Mouse (Mus musculus): ENCODE results near the gene Nat14. TPM values are rescaled to one million over a fixed set of nuclear protein-coding genes. Genes with fewer than 3 reads are reported as not detected.

The Nat14 gene
- polyA plus RNA-seq, 1 experiment: 3.1 TPM

GRCm38 (mm10) chr7:4918681-4919080 is 3.1 kb upstream of the Nat14 start:
- TF ChIP-seq POLR2A (IDR thresholded peaks at IDR 0.05; ENCODE audit: insufficient read length, low read depth): no peak
- TF ChIP-seq CEBPB (IDR thresholded peaks at IDR 0.05; ENCODE audit: insufficient read depth, poor library complexity, severe bottlenecking): no peak
- TF ChIP-seq E2F4 (IDR thresholded peaks at IDR 0.05; ENCODE audit: insufficient read depth): no peak
- no peak for TF ChIP-seq SRF (IDR thresholded peaks at IDR 0.05; ENCODE audit: control insufficient read depth, insufficient read length, low read depth)
- Histone ChIP-seq H3K4me2 (ENCODE audit: low read depth) (no peak overlapping the region), H3K4me3 (no peak overlapping the region), H3K27me3 (ENCODE audit: control insufficient read depth, insufficient read depth, insufficient read length) (no peaks in the 10 kb centered on the region), H3K79me2 (ENCODE audit: control insufficient read depth, insufficient read depth) (peaks cover 19% of the 10 kb centered on the region), H3K36me3 (ENCODE audit: control insufficient read depth, insufficient read depth) (no peaks in the 10 kb centered on the region), H3ac (ENCODE audit: control insufficient read depth, insufficient read length) (no peak overlapping the region)

- TF ChIP-seq MYOG (IDR thresholded peaks at IDR 0.05; ENCODE audit: control insufficient read depth in 1 of 3, insufficient read depth in 1 of 3, insufficient read length in 2 of 3, low read depth in 2 of 3) (no peak), E2F4 (IDR thresholded peaks at IDR 0.05; ENCODE audit: insufficient read depth) (no peak), MAX (IDR thresholded peaks at IDR 0.05; ENCODE audit: low read depth) (no peak), TCF3 (IDR thresholded peaks at IDR 0.05; ENCODE audit: insufficient read length, low read depth) (no peak), TCF12 (IDR thresholded peaks at IDR 0.05; ENCODE audit: insufficient read depth, poor library complexity, severe bottlenecking) (no peak), USF1 (IDR thresholded peaks at IDR 0.05; ENCODE audit: low read depth) (no peak), POLR2AphosphoS2 (IDR thresholded peaks at IDR 0.05; ENCODE audit: insufficient read length, low read depth) (no peak), REST (IDR thresholded peaks at IDR 0.05; ENCODE audit: insufficient read depth, insufficient read length) (no peak)
- no peak overlapping the region for H3K4me3 ChIP-seq
- H3K79me2 ChIP-seq (ENCODE audit: control insufficient read depth, insufficient read depth): peaks cover 19% of the 10 kb centered on the region
- H3K4me2 ChIP-seq (ENCODE audit: low read depth): no peak overlapping the region
- H3K27me3 ChIP-seq (ENCODE audit: control insufficient read depth, insufficient read depth, insufficient read length): no peaks in the 10 kb centered on the region
- H3K36me3 ChIP-seq (ENCODE audit: control insufficient read depth, insufficient read depth): no peaks in the 10 kb centered on the region
- H3ac ChIP-seq (ENCODE audit: control insufficient read depth, insufficient read length): no peak overlapping the region
Observed at GRCm38 (mm10) chr7:4919096-4919495, 2.7 kb upstream of the Nat14 start.

- no peak overlapping the region for H3ac ChIP-seq (ENCODE audit: control insufficient read depth, insufficient read length)
- H3K27me3 ChIP-seq (ENCODE audit: control insufficient read depth, insufficient read depth, insufficient read length): no peaks in the 10 kb centered on the region
- peaks cover 19% of the 10 kb centered on the region for H3K79me2 ChIP-seq (ENCODE audit: control insufficient read depth, insufficient read depth)
- no peak overlapping the region for H3K4me3 ChIP-seq
- no peaks in the 10 kb centered on the region for H3K36me3 ChIP-seq (ENCODE audit: control insufficient read depth, insufficient read depth)
- H3K4me2 ChIP-seq (ENCODE audit: low read depth): no peak overlapping the region
- TF ChIP-seq POLR2AphosphoS2 (IDR thresholded peaks at IDR 0.05; ENCODE audit: insufficient read length, low read depth) (no peak), MYOG (IDR thresholded peaks at IDR 0.05; ENCODE audit: control insufficient read depth in 1 of 3, insufficient read depth in 1 of 3, insufficient read length in 2 of 3, low read depth in 2 of 3) (no peak), CEBPB (IDR thresholded peaks at IDR 0.05; ENCODE audit: insufficient read depth, poor library complexity, severe bottlenecking) (no peak), TCF3 (IDR thresholded peaks at IDR 0.05; ENCODE audit: insufficient read length, low read depth) (no peak), MAX (IDR thresholded peaks at IDR 0.05; ENCODE audit: low read depth) (no peak)
Observed at GRCm38 (mm10) chr7:4919971-4920370, 1.9 kb upstream of the Nat14 start.

GRCm38 (mm10) chr7:4920496-4920895 is 1.3 kb upstream of the Nat14 start:
- H3K36me3 ChIP-seq (ENCODE audit: control insufficient read depth, insufficient read depth): no peaks in the 10 kb centered on the region
- H3K4me3 ChIP-seq: no peak overlapping the region
- H3K4me2 ChIP-seq (ENCODE audit: low read depth): no peak overlapping the region
- TF ChIP-seq TCF3 (IDR thresholded peaks at IDR 0.05; ENCODE audit: insufficient read length, low read depth) (no peak), USF1 (IDR thresholded peaks at IDR 0.05; ENCODE audit: low read depth) (no peak), POLR2A (IDR thresholded peaks at IDR 0.05; ENCODE audit: insufficient read length, low read depth) (no peak), CEBPB (IDR thresholded peaks at IDR 0.05; ENCODE audit: insufficient read depth, poor library complexity, severe bottlenecking) (no peak), E2F4 (IDR thresholded peaks at IDR 0.05; ENCODE audit: insufficient read depth) (no peak), MAX (IDR thresholded peaks at IDR 0.05; ENCODE audit: low read depth) (no peak), POLR2AphosphoS2 (IDR thresholded peaks at IDR 0.05; ENCODE audit: insufficient read length, low read depth) (no peak), SRF (IDR thresholded peaks at IDR 0.05; ENCODE audit: control insufficient read depth, insufficient read length, low read depth) (no peak)
- H3K27me3 ChIP-seq (ENCODE audit: control insufficient read depth, insufficient read depth, insufficient read length): no peaks in the 10 kb centered on the region
- H3K79me2 ChIP-seq (ENCODE audit: control insufficient read depth, insufficient read depth): peaks cover 18% of the 10 kb centered on the region
- H3ac ChIP-seq (ENCODE audit: control insufficient read depth, insufficient read length): no peak overlapping the region

GRCm38 (mm10) chr7:4920976-4921823 is 628 bp upstream of the Nat14 start:
- H3K79me2 ChIP-seq (ENCODE audit: control insufficient read depth, insufficient read depth): peaks cover 11% of the 10 kb centered on the region
- H3K4me2 ChIP-seq (ENCODE audit: low read depth): no peak overlapping the region
- no peak overlapping the region for H3K4me3 ChIP-seq
- no peak overlapping the region for H3ac ChIP-seq (ENCODE audit: control insufficient read depth, insufficient read length)
- no peaks in the 10 kb centered on the region for H3K36me3 ChIP-seq (ENCODE audit: control insufficient read depth, insufficient read depth)
- H3K27me3 ChIP-seq (ENCODE audit: control insufficient read depth, insufficient read depth, insufficient read length): no peaks in the 10 kb centered on the region
- peak; percentile 42 for TF ChIP-seq POLR2AphosphoS2 (IDR thresholded peaks at IDR 0.05; ENCODE audit: insufficient read length, low read depth)
- no peak for TF ChIP-seq E2F4 (IDR thresholded peaks at IDR 0.05; ENCODE audit: insufficient read depth)

- Histone ChIP-seq H3K4me3 (no peak overlapping the region), H3K36me3 (ENCODE audit: control insufficient read depth, insufficient read depth) (no peaks in the 10 kb centered on the region), H3K79me2 (ENCODE audit: control insufficient read depth, insufficient read depth) (no peaks in the 10 kb centered on the region), H3K4me2 (ENCODE audit: low read depth) (no peak overlapping the region), H3K27me3 (ENCODE audit: control insufficient read depth, insufficient read depth, insufficient read length) (no peaks in the 10 kb centered on the region), H3ac (ENCODE audit: control insufficient read depth, insufficient read length) (no peak overlapping the region)
- TF ChIP-seq TCF12 (IDR thresholded peaks at IDR 0.05; ENCODE audit: insufficient read depth, poor library complexity, severe bottlenecking): no peak
- TF ChIP-seq POLR2AphosphoS2 (IDR thresholded peaks at IDR 0.05; ENCODE audit: insufficient read length, low read depth): peak; percentile 62
Observed at GRCm38 (mm10) chr7:4922508-4922907, 680 bp downstream of the Nat14 start.

All from myocyte (in vitro differentiated cells).